Mouse (Mus musculus) thymus, adult 2 months (tissue): Measurements from ENCODE around the gene Hmox2. TPM values are rescaled to one million over a fixed set of nuclear protein-coding genes. Genes with fewer than 3 reads are reported as not detected.
A peak's percentile ranks its signal among the peaks of the same experiment; 100 is the strongest.

ENCODE experiments used
- DNase-seq: peaks from one replicate; pipeline ENCODE4 v3.0.0; 2021
- H3K27ac ChIP-seq: fragments of 200-500 bp; 2 replicates; pipeline ENCODE4 v1.5.1; 2012; ENCODE audit warnings: low read length, control low read depth; ENCODE audit not compliant: control insufficient read depth, insufficient read depth
- H3K27me3 ChIP-seq: fragments of 200-500 bp; 2 replicates; pipeline ENCODE4 v1.6.1; 2012; ENCODE audit warnings: mild to moderate bottlenecking, low read length, moderate library complexity, mixed read lengths; ENCODE audit not compliant: control insufficient read depth, insufficient read depth
- H3K36me3 ChIP-seq: fragments of 200-500 bp; 2 replicates; pipeline ENCODE4 v1.6.1; 2012; ENCODE audit warnings: mild to moderate bottlenecking, low read length, moderate library complexity; ENCODE audit not compliant: control insufficient read depth, insufficient read depth
- H3K4me1 ChIP-seq: fragments of 200-500 bp; replicated peaks from 2 replicates; pipeline ENCODE4 v1.6.1; 2012; ENCODE audit warnings: low read length; ENCODE audit not compliant: control insufficient read depth, insufficient read depth
- H3K4me3 ChIP-seq: fragments of 200-500 bp; 2 replicates; pipeline ENCODE4 v1.5.1; 2012; ENCODE audit warnings: mild to moderate bottlenecking, low read length, control low read depth, moderate library complexity; ENCODE audit not compliant: control insufficient read depth, insufficient read depth
- CTCF ChIP-seq: fragments of 200-500 bp; IDR thresholded peaks from 2 replicates; pipeline ENCODE4 v1.5.1; 2012; ENCODE audit warnings: mild to moderate bottlenecking, control low read depth, low read length, moderate library complexity, borderline replicate concordance; ENCODE audit not compliant: control insufficient read depth, poor library complexity, insufficient read depth; ENCODE audit errors: extremely low read depth
- POLR2A ChIP-seq: fragments of 200-500 bp; IDR thresholded peaks from 2 replicates; pipeline ENCODE4 v1.6.1; 2012; ENCODE audit warnings: mild to moderate bottlenecking, low read length, control low read depth, moderate library complexity; ENCODE audit not compliant: control insufficient read depth, poor library complexity, insufficient read depth; ENCODE audit errors: extremely low read depth
- WGBS: fragments of 180-500 bp; shearing (Covaris S2); methylation state at CpG from one replicate; pipeline ENCODE4 v1.1.7; 2018; 5-methylcytosine and 5-hydroxymethylcytosine counted together
- polyA plus RNA-seq: library from polyadenylated mRNA; depleted of rRNA; stranded (reverse); fragments of >200 nt; gene quantifications from 2 replicates; pipeline ENCODE4 v1.2.3, GENCODE M21; 2012

Hmox2 gene
- polyA plus RNA-seq, 1 experiment, result 54.7 TPM

- Histone ChIP-seq H3K4me3 (no peak overlapping the region), H3K4me1 (peaks cover 18% of the 10 kb centered on the region), H3K27ac (peak overlapping the region; percentile 57), H3K36me3 (no peaks in the 10 kb centered on the region), H3K27me3 (no peaks in the 10 kb centered on the region)
- WGBS, result 44% methylated on average over 3 of the region's 3 CpGs
- peak; percentile 19 for DNase-seq
- TF ChIP-seq POLR2A (no peak), CTCF (no peak)
Observed at GRCm38 (mm10) chr16:4722915-4723209, 3.3 kb upstream of the Hmox2 start.

GRCm38 (mm10) chr16:4725266-4725665 lies 895 bp upstream of the Hmox2 start:
- TF ChIP-seq POLR2A (no peak), CTCF (no peak)
- Histone ChIP-seq H3K27ac (no peak overlapping the region), H3K4me3 (no peak overlapping the region), H3K27me3 (no peaks in the 10 kb centered on the region), H3K36me3 (no peaks in the 10 kb centered on the region), H3K4me1 (peaks cover 21% of the 10 kb centered on the region)
- DNase-seq, result no peak
- 94% methylated on average over 4 of the region's 4 CpGs for WGBS

- under 1% methylated on average over 40 of the region's 40 CpGs for WGBS
- no peak for DNase-seq
- peaks cover 21% of the 10 kb centered on the region for H3K4me1 ChIP-seq
- peak overlapping the region; percentile 82 for H3K4me3 ChIP-seq
- no peaks in the 10 kb centered on the region for H3K27me3 ChIP-seq
- no peak for TF ChIP-seq POLR2A
- TF ChIP-seq CTCF, result 0 out of 2 replicates have a peak, but pooled peaks have one; percentile 5
- H3K36me3 ChIP-seq, result no peaks in the 10 kb centered on the region
- H3K27ac ChIP-seq, result no peak overlapping the region
Observed at GRCm38 (mm10) chr16:4726528-4727128, 467 bp downstream of the Hmox2 start.

- DNase-seq, result no peak
- H3K27me3 ChIP-seq, result no peaks in the 10 kb centered on the region
- no peak overlapping the region for H3K27ac ChIP-seq
- TF ChIP-seq POLR2A, result no peak
- TF ChIP-seq CTCF, result no peak
- peaks cover 20% of the 10 kb centered on the region for H3K4me1 ChIP-seq
- WGBS, result 83% methylated on average over 1 of the region's 1 CpGs
- H3K4me3 ChIP-seq, result no peak overlapping the region
- H3K36me3 ChIP-seq, result no peaks in the 10 kb centered on the region
Observed at GRCm38 (mm10) chr16:4727526-4727925, 1.4 kb downstream of the Hmox2 start.

- Histone ChIP-seq H3K4me1 (peaks cover 15% of the 10 kb centered on the region), H3K27ac (no peak overlapping the region), H3K36me3 (no peaks in the 10 kb centered on the region), H3K4me3 (no peak overlapping the region), H3K27me3 (no peaks in the 10 kb centered on the region)
- TF ChIP-seq POLR2A (no peak), CTCF (no peak)
- DNase-seq, result no peak
- WGBS, result 2% methylated on average over 1 of the region's 1 CpGs
Observed at GRCm38 (mm10) chr16:4727963-4728362, 1.8 kb downstream of the Hmox2 start.

GRCm38 (mm10) chr16:4730776-4731358 lies 4.7 kb downstream of the Hmox2 start:
- DNase-seq, result no peak
- no peak for TF ChIP-seq CTCF
- TF ChIP-seq POLR2A, result no peak

More at GRCm38 (mm10) chr16:4730776-4731358, 4.7 kb downstream of the Hmox2 start:
- Histone ChIP-seq H3K27ac (no peak overlapping the region), H3K27me3 (no peaks in the 10 kb centered on the region), H3K4me3 (no peak overlapping the region), H3K4me1 (peaks cover 8% of the 10 kb centered on the region; the same call in 1 of the 2 replicates), H3K36me3 (no peaks in the 10 kb centered on the region)
- WGBS, result 85% methylated on average over 3 of the region's 3 CpGs
